Mouse (Mus musculus) erythroblast, embryonic 14.5 days (primary cell): ENCODE results near the gene Syk. TPM values are rescaled to one million over a fixed set of nuclear protein-coding genes. Genes with fewer than 3 reads are reported as not detected.

Source experiments
- H3K27me3 ChIP-seq: 2 replicates; pipeline ENCODE4 v1.6.1; 2012; ENCODE audit warnings: inconsistent platforms; ENCODE audit not compliant: control insufficient read depth
- H3K36me3 ChIP-seq: 2 replicates; pipeline ENCODE4 v1.6.1; 2012; ENCODE audit warnings: mild to moderate bottlenecking, inconsistent platforms; ENCODE audit not compliant: control insufficient read depth
- H3K4me1 ChIP-seq: 2 replicates; pipeline ENCODE4 v1.6.1; 2012; ENCODE audit warnings: inconsistent platforms; ENCODE audit not compliant: control insufficient read depth
- H3K4me3 ChIP-seq: replicated peaks from 2 replicates; pipeline ENCODE3; 2012; ENCODE audit warnings: moderate library complexity, mild to moderate bottlenecking, inconsistent platforms
- H3K9me3 ChIP-seq: 2 replicates; pipeline ENCODE4 v1.6.1; 2012; ENCODE audit warnings: low read length, inconsistent platforms, mixed read lengths; ENCODE audit not compliant: control insufficient read depth
- GATA1 ChIP-seq: IDR thresholded peaks from 2 replicates; pipeline ENCODE4 v1.6.1; 2012; ENCODE audit warnings: low read length, inconsistent platforms, mixed read lengths
- TAL1 ChIP-seq: IDR thresholded peaks from 3 replicates; pipeline ENCODE4 v1.6.1; 2012; ENCODE audit warnings: low read length, inconsistent platforms, mixed read lengths
- polyA plus RNA-seq: library from polyadenylated mRNA; stranded (reverse); fragments of >175 nt; gene quantifications from 2 replicates; pipeline ENCODE4 v1.2.3, GENCODE M21; 2012

The Syk gene
- polyA plus RNA-seq, 1 experiment = 0.13 TPM

GRCm38 (mm10) chr13:52575483-52575882 is 7.5 kb upstream of the Syk start:
- no peak for TF ChIP-seq TAL1
- no peak for TF ChIP-seq GATA1
- Histone ChIP-seq H3K4me1 (peaks cover 5% of the 10 kb centered on the region; the same call in 1 of the 2 replicates), H3K36me3 (no peaks in the 10 kb centered on the region), H3K4me3 (no peak overlapping the region), H3K27me3 (no peaks in the 10 kb centered on the region), H3K9me3 (peaks cover 2% of the 10 kb centered on the region; the same call in 1 of the 2 replicates)

- peaks cover 4% of the 10 kb centered on the region for H3K9me3 ChIP-seq
Measured at GRCm38 (mm10) chr13:52576021-52576614, 6.9 kb upstream of the Syk start.

GRCm38 (mm10) chr13:52576841-52577240 is 6.1 kb upstream of the Syk start:
- no peak overlapping the region for H3K4me3 ChIP-seq
- no peak for TF ChIP-seq TAL1
- TF ChIP-seq GATA1 = no peak
- peaks cover 5% of the 10 kb centered on the region; the same call in 1 of the 2 replicates for H3K4me1 ChIP-seq
- H3K27me3 ChIP-seq = no peaks in the 10 kb centered on the region
- H3K9me3 ChIP-seq = peaks cover 5% of the 10 kb centered on the region
- H3K36me3 ChIP-seq = no peaks in the 10 kb centered on the region

More at GRCm38 (mm10) chr13:52576021-52576614, 6.9 kb upstream of the Syk start:
- peaks cover 5% of the 10 kb centered on the region; the same call in 1 of the 2 replicates for H3K4me1 ChIP-seq
- TF ChIP-seq TAL1 (no peak), GATA1 (no peak)
- H3K4me3 ChIP-seq = no peak overlapping the region
- H3K27me3 ChIP-seq = no peaks in the 10 kb centered on the region
- no peaks in the 10 kb centered on the region for H3K36me3 ChIP-seq

- H3K4me1 ChIP-seq = peaks cover 5% of the 10 kb centered on the region
- peaks cover 1% of the 10 kb centered on the region for H3K27me3 ChIP-seq
- H3K9me3 ChIP-seq = peaks cover 5% of the 10 kb centered on the region
- TF ChIP-seq TAL1 (no peak), GATA1 (no peak)
- H3K36me3 ChIP-seq = no peaks in the 10 kb centered on the region
- H3K4me3 ChIP-seq = no peak overlapping the region
Measured at GRCm38 (mm10) chr13:52577326-52577920, 5.5 kb upstream of the Syk start.

- Histone ChIP-seq H3K4me3 (no peak overlapping the region), H3K27me3 (peaks cover 7% of the 10 kb centered on the region), H3K36me3 (no peaks in the 10 kb centered on the region), H3K9me3 (peaks cover 4% of the 10 kb centered on the region), H3K4me1 (peaks cover 8% of the 10 kb centered on the region)
- TF ChIP-seq TAL1 (no peak), GATA1 (no peak)
Measured at GRCm38 (mm10) chr13:52577939-52578338, 5.0 kb upstream of the Syk start.

GRCm38 (mm10) chr13:52578776-52579175 is 4.2 kb upstream of the Syk start:
- H3K9me3 ChIP-seq = peaks cover 2% of the 10 kb centered on the region; the same call in 1 of the 2 replicates
- no peak for TF ChIP-seq TAL1
- H3K27me3 ChIP-seq = peaks cover 14% of the 10 kb centered on the region
- H3K4me3 ChIP-seq = no peak overlapping the region
- H3K36me3 ChIP-seq = no peaks in the 10 kb centered on the region
- H3K4me1 ChIP-seq = peaks cover 12% of the 10 kb centered on the region

- peak overlapping the region; percentile 64 for H3K4me3 ChIP-seq
- H3K27me3 ChIP-seq = peaks cover 25% of the 10 kb centered on the region
- TF ChIP-seq TAL1 = no peak
- peaks cover 2% of the 10 kb centered on the region; the same call in 1 of the 2 replicates for H3K9me3 ChIP-seq
- peaks cover 16% of the 10 kb centered on the region for H3K4me1 ChIP-seq
- no peaks in the 10 kb centered on the region for H3K36me3 ChIP-seq
Measured at GRCm38 (mm10) chr13:52582506-52582877, 481 bp upstream of the Syk start.

- TF ChIP-seq TAL1 (no peak), GATA1 (no peak)
- Histone ChIP-seq H3K27me3 (peaks cover 25% of the 10 kb centered on the region), H3K9me3 (peaks cover 2% of the 10 kb centered on the region; the same call in 1 of the 2 replicates), H3K4me3 (peak overlapping the region; percentile 28), H3K36me3 (no peaks in the 10 kb centered on the region), H3K4me1 (peaks cover 13% of the 10 kb centered on the region)
Measured at GRCm38 (mm10) chr13:52583943-52584562, 1.1 kb downstream of the Syk start.

- TF ChIP-seq TAL1 (no peak), GATA1 (no peak)
- peak overlapping the region; percentile 30 for H3K4me3 ChIP-seq
- peaks cover 13% of the 10 kb centered on the region for H3K4me1 ChIP-seq
- no peaks in the 10 kb centered on the region for H3K36me3 ChIP-seq
- H3K27me3 ChIP-seq = peaks cover 25% of the 10 kb centered on the region
- peaks cover 2% of the 10 kb centered on the region; the same call in 1 of the 2 replicates for H3K9me3 ChIP-seq
Measured at GRCm38 (mm10) chr13:52584654-52585455, 1.9 kb downstream of the Syk start.
